Mouse (Mus musculus) hindbrain, postnatal 0 days (tissue): ENCODE data around the gene 3110082I17Rik. TPM values are rescaled to one million over a fixed set of nuclear protein-coding genes. Genes with fewer than 3 reads are reported as not detected.

Experiments used
- ATAC-seq: fragments of 200-750 bp; cut with Nextera tagmentation; 2 replicates; pipeline ENCODE4 v1.8.0; 2017; ENCODE audit warnings: mild to moderate bottlenecking, moderate TSS enrichment, moderate library complexity
- DNase-seq: peaks from one replicate; pipeline ENCODE4 v3.0.0-alpha.2; 2015; ENCODE audit warnings: low spot score
- H3K27ac ChIP-seq: fragments of 300-500 bp; sonication (generic); 2 replicates; pipeline ENCODE4 v1.5.1; 2014; ENCODE audit warnings: mild to moderate bottlenecking
- H3K27me3 ChIP-seq: fragments of 300-500 bp; sonication (generic); 2 replicates; pipeline ENCODE4 v1.6.1; 2014; ENCODE audit warnings: low read length, mixed read lengths; ENCODE audit not compliant: insufficient read depth
- H3K36me3 ChIP-seq: fragments of 300-500 bp; sonication (generic); 2 replicates; pipeline ENCODE4 v1.6.1; 2014; ENCODE audit warnings: low read length, mixed read lengths; ENCODE audit not compliant: insufficient read depth
- H3K4me1 ChIP-seq: fragments of 300-500 bp; sonication (generic); 2 replicates; pipeline ENCODE4 v1.6.1; 2014; ENCODE audit warnings: antibody characterized with exemption, low read length, mixed read lengths; ENCODE audit not compliant: insufficient read depth
- H3K4me2 ChIP-seq: fragments of 300-500 bp; sonication (generic); 2 replicates; pipeline ENCODE4 v1.6.1; 2014; ENCODE audit warnings: low read depth, mild to moderate bottlenecking, low read length, moderate library complexity, mixed read lengths
- H3K4me3 ChIP-seq: fragments of 300-500 bp; sonication (generic); 2 replicates; pipeline ENCODE4 v1.5.1; 2014; ENCODE audit warnings: low read length
- H3K9ac ChIP-seq: fragments of 300-500 bp; sonication (generic); replicated peaks from 2 replicates; pipeline ENCODE4 v1.6.1; 2014; ENCODE audit warnings: mild to moderate bottlenecking, low read length, moderate library complexity, mixed read lengths
- H3K9me3 ChIP-seq: fragments of 300-500 bp; sonication (generic); 2 replicates; pipeline ENCODE4 v1.6.1; 2016; ENCODE audit warnings: low read length, mixed read lengths
- CTCF ChIP-seq: IDR thresholded peaks from 2 replicates; pipeline ENCODE4 v1.5.1; 2016; ENCODE audit warnings: antibody characterized with exemption, control low read depth, low read depth
- WGBS: fragments of 180-500 bp; shearing (Covaris S2); extraction: QIAGEN DNeasy Blood & Tissue Kit; methylation state at CpG from one replicate; pipeline ENCODE4 v1.1.7; 2014; 5-methylcytosine and 5-hydroxymethylcytosine counted together
- polyA plus RNA-seq: library from polyadenylated mRNA; unstranded; fragments of >200 nt; fragmentation: Nextera tagmentation; extraction: Ambion mirVana; gene quantifications from 2 replicates; pipeline ENCODE4 v1.2.1, GENCODE M21; 2015
- total RNA-seq: library from RNA; depleted of rRNA; stranded (reverse); fragments of >200 nt; gene quantifications from 2 replicates; pipeline ENCODE4 v1.2.3, GENCODE M21; 2014

The 3110082I17Rik gene
- total and polyA plus RNA-seq, 2 experiments from 2014 or later = 12.8 to 17.1 TPM

DNA sequence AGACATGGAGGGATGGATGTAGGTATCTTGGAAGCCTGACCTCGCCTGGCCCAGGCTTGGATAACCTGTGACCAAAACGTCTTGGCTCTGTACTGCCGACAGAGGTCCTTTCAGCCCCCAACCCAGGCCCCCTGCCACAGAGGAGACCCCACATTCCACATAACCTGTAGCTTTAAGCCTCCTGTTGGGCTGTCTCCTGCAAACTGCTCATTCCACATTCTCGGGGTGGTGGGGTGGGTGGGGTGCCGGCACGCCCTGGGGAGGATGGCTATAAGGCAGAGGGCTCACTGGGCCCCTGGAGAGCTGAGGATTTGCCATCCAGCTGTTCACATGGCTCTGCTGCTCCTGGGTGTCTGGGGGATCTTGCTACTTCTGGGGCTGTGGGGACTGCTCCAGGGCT, 108.0 kb downstream of the 3110082I17Rik start, which contains the start of gene Cyp2w1:
Gene Cyp2w1, plus strand, starts transcription at position 301 of the 400 bp plus-strand sequence.
- H3K9ac ChIP-seq = no peak within 1 kb of the TSS
- DNase-seq (no peak), ATAC-seq (no peak)
- H3K36me3 ChIP-seq = no peaks in the 10 kb centered on the region
- no peaks in the 10 kb centered on the region for H3K9me3 ChIP-seq
- WGBS = 64% methylated on average over 6 of the region's 6 CpGs
- no peak for TF ChIP-seq CTCF
- no peaks in the 10 kb centered on the region for H3K4me1 ChIP-seq
- H3K27ac ChIP-seq = no peak within 1 kb of the TSS
- H3K4me3 ChIP-seq = no peak within 1 kb of the TSS
- no peaks in the 10 kb centered on the region for H3K27me3 ChIP-seq
- no peak within 1 kb of the TSS for H3K4me2 ChIP-seq

DNA sequence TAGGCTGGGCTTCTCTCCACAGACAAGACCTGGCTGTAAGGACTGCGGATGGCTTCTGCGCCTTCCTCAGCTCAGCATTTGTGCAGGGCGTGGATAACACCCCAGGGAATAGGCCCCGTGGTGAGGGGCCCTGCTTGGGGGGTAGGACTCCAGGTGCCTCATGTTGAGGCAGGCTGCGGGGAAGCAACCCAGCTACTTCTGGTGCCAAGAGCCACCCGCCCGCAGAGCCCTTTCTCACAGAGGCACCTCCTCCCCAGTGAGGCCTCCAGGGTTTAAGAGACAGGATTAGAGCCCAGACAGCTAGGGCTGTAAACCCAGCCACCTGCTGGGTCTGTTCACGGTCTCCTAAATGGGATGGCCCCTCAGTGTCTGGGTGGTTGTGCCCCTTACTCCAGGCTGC, 108.7 kb downstream of the 3110082I17Rik start:
- no peaks in the 10 kb centered on the region for H3K36me3 ChIP-seq
- ATAC-seq = no peak
- H3K4me3 ChIP-seq = no peak overlapping the region
- 37% methylated on average over 8 of the region's 8 CpGs for WGBS
- no peaks in the 10 kb centered on the region for H3K27me3 ChIP-seq
- TF ChIP-seq CTCF = no peak
- H3K4me1 ChIP-seq = no peaks in the 10 kb centered on the region
- H3K4me2 ChIP-seq = no peak overlapping the region
- no peaks in the 10 kb centered on the region for H3K9me3 ChIP-seq
- no peak overlapping the region for H3K27ac ChIP-seq
- H3K9ac ChIP-seq = no peak overlapping the region
- no peak for DNase-seq

- DNase-seq = no peak
- Histone ChIP-seq H3K4me2 (no peak within 1 kb of the TSS), H3K36me3 (no peaks in the 10 kb centered on the region), H3K4me1 (no peaks in the 10 kb centered on the region), H3K4me3 (no peak within 1 kb of the TSS), H3K27ac (no peak within 1 kb of the TSS), H3K9ac (no peak within 1 kb of the TSS), H3K27me3 (no peaks in the 10 kb centered on the region), H3K9me3 (no peaks in the 10 kb centered on the region)
- no peak for ATAC-seq
- TF ChIP-seq CTCF = no peak
- WGBS = 53% methylated on average over 5 of the region's 5 CpGs
Observed at GRCm38 (mm10) chr5:139351134-139351533, 109.2 kb downstream of the 3110082I17Rik start, which contains the start of gene Cox19. TSS of gene Cox19 (minus strand) at chr5:139351418.

DNA sequence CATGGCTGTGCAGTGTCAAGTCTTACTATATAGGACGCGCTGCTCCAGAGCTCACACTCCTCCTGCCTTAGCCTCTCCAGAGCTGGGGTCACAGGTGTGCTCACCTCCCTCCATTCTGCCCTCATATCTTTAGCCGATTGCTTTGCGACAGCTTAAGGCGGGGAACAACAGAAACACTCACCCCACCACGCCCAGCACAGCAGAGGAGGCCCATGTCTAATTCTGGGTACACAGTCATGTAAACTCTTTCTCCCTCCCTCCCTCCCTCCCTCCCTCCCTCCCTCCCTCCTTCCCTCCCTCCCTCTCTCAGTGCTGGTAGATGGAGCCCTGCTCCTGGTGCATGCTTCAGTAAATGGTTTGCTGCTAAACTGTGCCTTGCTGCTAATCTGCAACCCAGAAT, 110.6 kb downstream of the 3110082I17Rik start:
- Histone ChIP-seq H3K4me3 (no peak overlapping the region), H3K27ac (no peak overlapping the region), H3K4me2 (no peak overlapping the region), H3K27me3 (no peaks in the 10 kb centered on the region), H3K4me1 (no peaks in the 10 kb centered on the region), H3K9ac (no peak overlapping the region), H3K9me3 (no peaks in the 10 kb centered on the region), H3K36me3 (no peaks in the 10 kb centered on the region)
- WGBS = 77% methylated on average over 6 of the region's 6 CpGs
- DNase-seq = no peak
- no peak for ATAC-seq
- no peak for TF ChIP-seq CTCF

GRCm38 (mm10) chr5:139347225-139347624, 113.1 kb downstream of the 3110082I17Rik start:
- DNase-seq (no peak), ATAC-seq (no peak)
- H3K4me2 ChIP-seq = no peak overlapping the region
- no peaks in the 10 kb centered on the region for H3K27me3 ChIP-seq
- H3K27ac ChIP-seq = no peak overlapping the region
- whole genome bisulfite sequencing = 20% methylated on average over 1 of the region's 1 CpGs
- H3K4me3 ChIP-seq = no peak overlapping the region
- peaks cover 5% of the 10 kb centered on the region; the same call in 1 of the 2 replicates for H3K36me3 ChIP-seq
- no peaks in the 10 kb centered on the region for H3K9me3 ChIP-seq
- peaks cover 5% of the 10 kb centered on the region for H3K4me1 ChIP-seq
- no peak overlapping the region for H3K9ac ChIP-seq
- no peak for TF ChIP-seq CTCF

- Histone ChIP-seq H3K27me3 (no peaks in the 10 kb centered on the region), H3K27ac (peak overlapping the region; percentile 81), H3K9me3 (no peaks in the 10 kb centered on the region), H3K9ac (peak overlapping the region; percentile 92), H3K4me2 (peak overlapping the region; percentile 82), H3K4me1 (peaks cover 5% of the 10 kb centered on the region), H3K36me3 (peaks cover 16% of the 10 kb centered on the region), H3K4me3 (peak overlapping the region; percentile 89)
- ATAC-seq = peak; percentile 65
- TF ChIP-seq CTCF = no peak
- 13% methylated on average over 5 of the region's 5 CpGs for whole genome bisulfite sequencing
- DNase-seq = no peak
Observed at GRCm38 (mm10) chr5:139345364-139345714, 115.0 kb downstream of the 3110082I17Rik start.

GRCm38 (mm10) chr5:139344687-139345363, 115.5 kb downstream of the 3110082I17Rik start:
- ATAC-seq (peak; percentile 94), DNase-seq (peak; percentile 95)
- peak overlapping the region; percentile 81 for H3K27ac ChIP-seq
- H3K4me2 ChIP-seq = peak overlapping the region; percentile 82
- H3K9ac ChIP-seq = peak overlapping the region; percentile 92
- under 1% methylated on average over 33 of the region's 33 CpGs for WGBS
- H3K36me3 ChIP-seq = peaks cover 22% of the 10 kb centered on the region
- peak overlapping the region; percentile 89 for H3K4me3 ChIP-seq
- no peak for TF ChIP-seq CTCF
- no peaks in the 10 kb centered on the region for H3K9me3 ChIP-seq
- no peaks in the 10 kb centered on the region for H3K27me3 ChIP-seq
- H3K4me1 ChIP-seq = peaks cover 5% of the 10 kb centered on the region
